Mouse (Mus musculus): ENCODE measurements around the gene Fam173b.

Fam173b gene

GRCm38 (mm10) chr15:31587789-31588188 lies 13.9 kb upstream of the Fam173b start:
- no peak for DNase-seq (ENCODE audit: low spot score)

DNA sequence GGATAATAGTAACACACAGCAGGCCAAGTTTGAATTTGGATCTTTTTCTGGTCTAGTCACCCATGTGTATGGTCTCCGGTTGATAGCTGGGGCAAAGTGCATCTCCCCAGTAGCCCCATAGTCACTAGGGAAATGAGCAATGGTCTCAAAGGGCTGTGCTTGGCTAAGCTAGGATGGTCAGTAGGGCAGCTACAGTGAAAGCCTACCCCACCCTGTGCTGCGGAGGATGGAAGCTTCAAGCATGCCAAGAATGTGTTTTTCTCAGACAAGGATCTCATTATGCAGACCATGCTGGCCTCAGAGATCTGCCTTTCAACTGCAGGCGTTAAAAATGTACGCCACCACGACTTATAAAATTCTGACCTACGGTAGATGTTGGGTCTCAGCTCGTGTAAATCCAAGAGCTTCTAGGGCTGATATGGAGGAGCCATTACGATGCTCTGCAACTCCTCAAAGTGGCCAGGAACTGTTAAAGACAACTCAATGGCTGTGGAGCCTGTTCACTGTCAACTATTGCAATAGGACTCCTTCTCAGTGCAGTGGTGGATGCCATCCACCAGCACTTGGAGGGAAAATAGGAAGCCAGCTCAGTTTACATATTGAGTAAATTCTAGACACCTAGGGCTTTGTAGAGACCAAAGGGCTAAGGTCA lies 12.5 kb upstream of the Fam173b start:
- no peak for DNase-seq (ENCODE audit: low spot score)

- no peak for DNase-seq (ENCODE audit: low spot score)
These were observed 11.5 kb upstream of the Fam173b start for GRCm38 (mm10) chr15:31590176-31590575.

DNA sequence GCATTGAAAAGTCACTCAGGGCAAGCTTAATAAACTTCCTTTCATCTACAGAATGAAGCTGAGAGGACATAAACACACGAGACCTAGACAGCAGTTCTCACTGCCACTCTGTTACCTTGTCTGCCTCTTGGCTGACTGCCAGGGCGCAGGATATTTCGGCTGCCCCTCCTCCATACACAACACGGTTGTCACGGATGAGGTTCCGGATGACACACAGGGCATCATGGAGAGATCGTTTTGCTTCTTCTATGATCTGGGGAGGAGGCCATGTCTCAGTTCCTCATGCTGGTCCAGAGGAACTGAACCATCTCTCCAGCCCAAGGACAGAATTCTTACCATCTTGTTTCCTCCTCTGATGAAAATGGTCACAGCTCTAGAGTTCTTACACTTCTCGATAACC lies 9.1 kb upstream of the Fam173b start:
- no peak for DNase-seq (ENCODE audit: low spot score)

- DNase-seq (ENCODE audit: low spot score) = no peak
These were observed 7.4 kb upstream of the Fam173b start for GRCm38 (mm10) chr15:31594260-31594659.

DNA sequence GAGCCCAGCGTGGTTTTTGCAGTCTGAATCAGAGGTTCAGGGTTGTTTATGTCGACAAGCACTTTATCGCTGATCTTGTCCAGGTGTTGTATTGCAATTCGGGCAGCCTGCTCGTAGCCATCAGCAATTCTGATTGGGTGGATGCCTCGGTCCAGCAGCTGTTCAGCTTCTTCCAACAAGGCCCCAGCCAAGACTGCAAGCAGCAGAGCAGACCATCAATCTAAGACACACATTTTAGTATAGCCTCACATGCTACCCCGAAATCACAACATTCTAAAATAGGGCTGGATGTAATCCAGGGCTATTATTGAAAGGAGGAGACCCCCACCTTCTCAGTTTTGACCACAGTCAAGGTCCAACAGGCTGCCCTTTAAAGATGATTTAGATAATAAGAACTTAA lies 6.0 kb upstream of the Fam173b start:
- no peak for DNase-seq (ENCODE audit: low spot score)

DNA sequence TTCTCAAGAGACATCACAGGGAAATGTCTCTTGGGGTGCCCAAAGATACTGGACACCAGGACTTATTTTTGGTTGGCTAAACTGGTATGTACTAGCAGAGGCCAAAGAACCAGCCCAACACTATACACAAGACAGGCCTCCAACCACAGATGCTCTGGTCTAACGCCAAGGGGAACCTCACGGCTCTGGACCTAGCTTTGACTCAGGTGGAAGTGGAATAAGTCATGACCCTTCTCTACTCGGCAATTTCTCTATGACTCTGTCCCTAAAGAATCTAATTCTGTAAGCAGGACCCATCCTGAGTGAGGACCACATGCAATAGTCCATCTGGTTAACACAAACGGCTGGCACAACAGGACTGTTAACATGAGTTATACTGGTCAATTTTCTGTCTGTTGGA lies 1.8 kb upstream of the Fam173b start:
- no peak for DNase-seq (ENCODE audit: low spot score)

GRCm38 (mm10) chr15:31601279-31601645 lies 390 bp upstream of the Fam173b start:
- no peak for DNase-seq (ENCODE audit: low spot score)

DNA sequence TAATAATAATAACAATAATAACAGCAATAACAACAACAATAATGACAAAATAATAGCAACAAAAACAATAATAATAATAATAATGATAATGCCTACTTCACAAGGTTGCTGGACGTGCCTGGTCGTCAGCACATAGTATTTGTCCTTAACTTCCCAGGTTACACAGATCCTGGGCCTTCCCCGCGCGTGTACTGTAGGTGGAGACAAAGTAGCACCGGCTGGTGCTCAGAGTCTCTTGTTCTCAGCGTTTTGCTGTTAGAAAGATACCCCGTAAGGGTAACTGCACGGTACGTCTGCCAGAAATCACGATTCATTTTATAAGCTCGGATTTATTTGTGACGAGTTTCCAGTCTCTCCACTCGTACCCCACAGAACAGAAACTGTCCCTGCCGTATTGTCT lies 774 bp downstream of the Fam173b start:
- peak; percentile 24 for DNase-seq (ENCODE audit: low spot score)

GRCm38 (mm10) chr15:31603113-31603512 lies 1.5 kb downstream of the Fam173b start:
- no peak for DNase-seq (ENCODE audit: low spot score)

GRCm38 (mm10) chr15:31606821-31607220 lies 5.2 kb downstream of the Fam173b start:
- DNase-seq (ENCODE audit: low spot score) = no peak

GRCm38 (mm10) chr15:31611027-31611426 lies 9.4 kb downstream of the Fam173b start:
- no peak for DNase-seq (ENCODE audit: low spot score)

GRCm38 (mm10) chr15:31611976-31612375 lies 10.3 kb downstream of the Fam173b start:
- no peak for DNase-seq (ENCODE audit: low spot score)

DNA sequence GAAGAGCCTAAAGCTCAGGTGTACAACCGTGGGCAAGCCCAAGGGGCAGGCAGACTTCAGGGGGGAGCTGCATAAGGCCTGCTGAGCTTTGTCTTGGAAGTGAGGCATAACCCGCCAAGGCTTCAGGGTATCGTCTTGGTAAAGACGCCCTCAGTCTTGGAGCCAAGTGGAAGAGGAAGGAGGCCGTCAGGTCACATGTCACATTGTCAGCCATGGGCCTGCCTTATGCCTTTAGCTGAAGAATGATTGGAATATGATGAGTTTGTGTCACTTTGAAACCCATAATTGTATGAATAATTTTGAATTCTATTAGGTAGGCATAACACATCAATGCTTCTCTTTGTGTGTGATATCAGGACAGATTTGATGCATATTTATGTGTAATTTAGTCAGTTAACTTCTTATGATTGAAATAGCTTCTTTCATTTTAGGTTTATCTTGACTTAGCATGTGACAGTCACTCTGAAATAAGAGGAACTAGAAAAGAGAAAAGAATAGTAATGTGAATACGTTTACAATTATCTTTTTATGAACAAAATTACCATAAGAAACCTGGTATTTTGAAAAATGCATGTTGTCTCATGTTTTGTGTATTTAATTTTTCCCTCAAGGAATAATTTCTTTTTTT lies 12.3 kb downstream of the Fam173b start:
- DNase-seq (ENCODE audit: low spot score) = no peak

- no peak for DNase-seq (ENCODE audit: low spot score)
These were observed 13.0 kb downstream of the Fam173b start for GRCm38 (mm10) chr15:31614666-31615065.

- DNase-seq (ENCODE audit: low spot score) = no peak
These were observed 15.6 kb downstream of the Fam173b start for GRCm38 (mm10) chr15:31617261-31617660.

DNA sequence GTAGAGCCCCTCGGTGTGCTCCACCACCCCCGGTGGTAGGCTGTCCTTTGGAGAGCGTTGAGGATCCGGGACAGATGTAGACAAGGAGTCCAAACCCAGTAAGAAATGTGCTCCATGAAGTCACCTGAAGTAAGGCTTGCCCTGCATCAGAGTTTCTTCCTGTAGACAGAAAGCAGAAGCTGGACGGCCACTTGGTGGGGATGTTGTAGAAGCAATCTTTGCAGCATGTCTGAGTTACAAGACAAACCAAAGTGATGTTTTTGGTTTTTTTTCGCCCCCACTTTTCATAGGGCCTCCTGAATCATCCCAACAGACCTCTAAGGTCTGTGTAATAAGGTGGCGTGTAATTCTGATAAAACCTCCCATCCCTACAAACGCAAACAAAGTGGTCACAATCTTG lies 17.9 kb downstream of the Fam173b start:
- no peak for DNase-seq (ENCODE audit: low spot score)

DNA sequence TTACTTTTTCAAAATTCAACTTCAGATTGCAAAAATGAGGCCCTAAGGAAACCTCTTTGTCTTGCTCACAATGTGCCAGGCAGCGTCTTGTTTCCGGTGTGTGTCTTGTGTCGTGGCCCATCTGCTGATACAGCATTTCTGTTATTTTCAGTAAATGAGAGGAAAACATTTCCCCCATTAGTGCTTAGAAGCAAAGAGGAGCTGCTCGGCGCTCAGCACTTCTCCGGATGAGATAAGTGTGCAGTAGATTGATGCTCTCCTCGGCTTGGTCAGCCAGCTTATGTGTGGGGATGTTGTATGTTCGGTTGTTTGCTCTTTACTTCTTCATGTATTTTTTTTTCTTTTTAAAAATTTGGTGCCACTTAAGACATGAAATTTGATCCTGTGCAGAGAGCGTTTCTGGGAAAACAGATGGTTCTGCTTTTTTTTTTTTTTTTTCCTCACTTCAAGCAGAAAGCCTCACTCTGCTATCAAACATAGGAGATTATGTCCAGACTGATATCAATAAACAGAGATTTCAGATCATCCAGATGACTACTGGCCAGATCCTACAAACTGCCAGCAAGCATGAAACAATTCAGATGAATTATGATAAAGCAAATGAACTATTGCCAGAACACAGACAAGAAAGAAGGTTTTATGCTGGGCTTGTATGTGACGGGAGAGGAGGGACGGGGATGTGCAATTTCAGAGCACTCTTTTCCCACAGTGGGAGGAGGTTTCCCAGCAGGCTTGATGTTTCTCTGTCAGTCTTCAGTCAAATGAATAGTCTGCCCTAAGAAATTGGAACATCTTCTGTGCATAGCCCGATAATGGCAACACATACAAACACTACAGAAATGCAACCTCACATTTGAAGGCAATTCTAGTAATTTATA lies 25.9 kb downstream of the Fam173b start:
- DNase-seq (ENCODE audit: low spot score) = no peak

DNA sequence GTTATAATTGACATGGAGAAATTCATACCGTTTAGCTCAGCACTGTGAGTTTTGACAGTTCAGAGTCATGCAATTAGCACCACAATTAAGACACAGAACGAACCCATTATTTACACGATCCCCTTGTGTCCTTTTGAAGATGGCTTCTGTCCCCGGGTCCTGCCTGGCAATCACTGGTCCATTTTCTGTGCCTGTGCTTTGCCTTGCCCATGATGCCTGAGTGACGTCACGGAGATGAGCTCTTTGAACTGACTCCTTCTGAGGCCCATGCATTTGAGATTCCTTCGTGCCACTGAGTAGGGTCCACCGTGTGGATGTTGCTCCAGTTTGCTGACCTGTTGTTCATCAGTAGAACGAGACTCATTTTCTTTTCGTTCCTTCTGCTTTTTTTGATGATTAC lies 26.5 kb downstream of the Fam173b start:
- no peak for DNase-seq (ENCODE audit: low spot score)

GRCm38 (mm10) chr15:31629556-31629955 lies 27.9 kb downstream of the Fam173b start:
- DNase-seq (ENCODE audit: low spot score) = no peak

GRCm38 (mm10) chr15:31631396-31631858 lies 29.8 kb downstream of the Fam173b start:
- no peak for DNase-seq (ENCODE audit: low spot score)

DNA sequence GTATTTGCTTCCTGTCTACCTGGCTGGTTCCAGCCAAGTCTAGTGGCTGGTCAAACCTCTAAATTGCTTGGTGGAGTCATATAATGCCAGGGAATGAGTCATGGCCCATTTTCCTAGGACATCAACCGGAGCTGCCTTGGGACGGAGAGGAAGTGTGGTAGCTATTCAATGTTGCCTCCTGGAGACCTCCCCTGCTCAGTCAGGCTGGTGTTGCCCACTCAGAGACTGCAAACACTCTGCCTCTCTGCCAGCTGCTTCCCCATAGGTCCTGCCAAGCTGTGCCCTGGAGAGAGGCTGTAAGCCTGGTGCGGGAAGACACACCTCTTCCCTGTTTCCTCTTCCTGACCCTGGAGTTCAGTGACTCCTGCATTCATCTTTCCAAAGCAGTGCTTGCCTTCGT lies 30.8 kb downstream of the Fam173b start:
- no peak for DNase-seq (ENCODE audit: low spot score)

GRCm38 (mm10) chr15:31634582-31634981 lies 32.9 kb downstream of the Fam173b start:
- DNase-seq (ENCODE audit: low spot score) = no peak
